Mouse (Mus musculus) retina, adult 2 months (tissue): Measurements from ENCODE around the gene Fem1a.

Source experiments
- DNase-seq: peaks from one replicate; pipeline ENCODE4 v3.0.0-alpha.2; 2012; ENCODE audit warnings: low read depth, low spot score

Gene Fem1a

GRCm38 (mm10) chr17:56256239-56256881 is at the start of gene Fem1a:
Gene Fem1a, plus strand, starts transcription at chr17:56256810.
- DNase-seq, result peak; percentile 98

DNA sequence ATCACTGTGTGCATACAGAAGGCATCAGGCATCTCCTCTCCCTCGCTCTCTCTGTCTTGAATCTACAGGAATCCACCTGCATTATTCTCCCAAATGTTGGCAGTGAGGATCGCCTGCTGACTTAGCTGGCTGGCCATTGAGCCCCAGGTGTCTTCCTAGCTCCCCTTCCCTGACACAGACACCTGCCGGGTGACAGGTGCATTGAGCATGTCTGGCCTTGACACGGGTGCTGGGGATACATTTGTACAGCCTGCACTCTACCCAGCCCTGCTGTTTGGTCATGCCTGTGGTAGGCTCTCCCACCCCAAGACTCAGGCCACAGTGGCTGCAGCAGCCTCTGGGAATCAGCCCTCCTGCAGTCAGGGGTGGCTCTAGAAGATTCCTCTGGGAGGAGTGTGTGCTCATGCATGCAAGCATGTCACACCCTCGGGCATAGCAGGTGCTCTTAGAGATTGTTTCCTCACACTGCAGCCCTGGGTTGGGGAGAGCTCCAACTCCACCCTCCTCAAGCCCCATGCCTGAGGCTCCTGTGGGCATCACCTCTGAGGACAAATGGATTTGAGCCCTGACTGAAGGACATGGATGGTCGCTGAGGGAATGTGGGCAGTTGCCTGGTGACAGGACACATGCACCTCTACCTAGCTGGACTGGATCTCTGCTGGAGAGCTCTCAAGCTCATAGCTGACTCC is 49.5 kb upstream of the Fem1a start:
- no peak for DNase-seq

DNA sequence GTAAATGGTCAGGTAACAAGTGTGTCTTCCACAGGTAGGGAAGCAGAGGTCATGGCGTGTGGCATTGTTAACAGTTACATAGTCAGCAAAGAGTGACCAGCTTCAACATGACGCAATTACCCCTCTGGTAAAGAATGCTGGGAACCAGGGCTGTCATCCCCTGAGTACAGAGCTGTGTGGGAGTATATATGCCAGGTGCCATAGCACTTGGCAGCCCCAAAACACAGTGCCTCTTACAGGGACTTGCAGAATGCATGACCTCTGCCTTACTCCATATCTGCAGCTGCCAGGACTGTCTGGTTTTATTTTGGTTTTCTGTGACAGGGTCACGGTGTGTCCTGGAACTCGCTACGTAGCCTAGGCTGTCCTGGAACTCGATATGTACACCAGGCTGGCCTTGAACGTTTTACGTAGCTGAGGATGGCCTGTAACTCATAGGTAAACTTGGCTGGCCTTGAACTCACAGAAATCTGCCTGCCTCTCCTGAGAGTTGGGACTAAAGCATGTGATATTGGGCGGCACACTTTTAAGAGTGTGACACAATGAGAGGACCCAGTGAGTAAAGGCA is 48.6 kb upstream of the Fem1a start:
- no peak for DNase-seq

GRCm38 (mm10) chr17:56208821-56209220 is 47.8 kb upstream of the Fem1a start:
- DNase-seq, result no peak

DNA sequence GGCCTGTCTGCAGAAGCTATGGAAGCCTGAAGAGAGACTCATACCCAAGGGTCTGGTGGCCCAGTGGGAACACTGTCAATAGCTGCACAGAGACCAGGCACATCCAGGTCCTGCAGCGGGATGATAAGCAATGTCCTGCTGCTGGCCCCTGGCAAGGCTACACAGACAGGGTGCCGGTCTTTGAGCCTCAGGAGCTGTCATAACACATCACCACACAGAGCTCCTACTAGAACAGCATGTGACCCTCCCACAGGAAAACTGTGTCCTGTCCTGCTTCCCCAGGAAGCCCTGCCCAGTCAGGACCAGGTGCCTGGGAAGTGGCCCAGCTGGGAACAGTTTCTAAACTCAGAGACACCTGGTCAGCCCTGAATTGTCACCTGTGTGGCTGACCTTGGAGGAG is 45.5 kb upstream of the Fem1a start:
- no peak for DNase-seq

GRCm38 (mm10) chr17:56212676-56213075 is 43.9 kb upstream of the Fem1a start:
- DNase-seq, result no peak

DNA sequence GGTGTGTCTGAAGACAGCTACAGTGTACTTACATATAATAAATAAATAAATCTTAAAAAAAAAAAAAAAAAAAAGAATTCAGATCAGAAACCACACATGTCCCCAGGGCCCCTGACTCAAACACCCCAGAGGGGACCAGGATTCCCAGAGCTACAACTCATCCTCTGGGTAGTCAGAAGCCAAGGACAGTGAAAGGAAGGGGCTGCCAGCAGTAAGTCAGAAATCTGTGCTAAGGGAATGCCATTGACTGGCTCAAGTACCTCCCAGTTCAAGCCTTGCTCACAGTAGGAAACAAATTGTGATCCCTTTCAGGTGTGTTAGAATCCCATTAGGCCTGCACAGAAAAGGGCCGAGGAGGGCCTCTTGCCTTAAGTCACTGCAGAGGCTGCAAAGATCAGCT is 42.4 kb upstream of the Fem1a start:
- no peak for DNase-seq

DNA sequence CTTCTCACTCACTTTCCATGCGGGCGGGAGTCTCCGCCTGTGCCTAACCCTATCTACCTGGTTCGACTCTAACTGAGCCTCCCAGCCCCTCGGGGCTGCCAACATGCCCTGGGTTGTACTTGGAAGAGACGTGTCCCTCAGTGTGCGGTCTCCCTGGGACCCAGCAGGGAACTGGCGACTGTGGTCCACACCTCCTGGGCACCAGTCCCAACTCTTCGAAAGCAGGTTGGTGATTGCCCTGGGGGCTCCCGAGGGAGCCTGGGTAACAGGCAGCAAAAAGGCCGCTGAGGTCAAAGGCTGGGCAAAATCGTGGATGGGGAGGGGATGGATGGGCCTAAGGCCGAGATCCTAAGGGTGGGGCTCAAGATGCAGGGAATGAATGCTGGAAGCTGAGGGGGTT is 38.9 kb upstream of the Fem1a start:
- DNase-seq, result no peak

DNA sequence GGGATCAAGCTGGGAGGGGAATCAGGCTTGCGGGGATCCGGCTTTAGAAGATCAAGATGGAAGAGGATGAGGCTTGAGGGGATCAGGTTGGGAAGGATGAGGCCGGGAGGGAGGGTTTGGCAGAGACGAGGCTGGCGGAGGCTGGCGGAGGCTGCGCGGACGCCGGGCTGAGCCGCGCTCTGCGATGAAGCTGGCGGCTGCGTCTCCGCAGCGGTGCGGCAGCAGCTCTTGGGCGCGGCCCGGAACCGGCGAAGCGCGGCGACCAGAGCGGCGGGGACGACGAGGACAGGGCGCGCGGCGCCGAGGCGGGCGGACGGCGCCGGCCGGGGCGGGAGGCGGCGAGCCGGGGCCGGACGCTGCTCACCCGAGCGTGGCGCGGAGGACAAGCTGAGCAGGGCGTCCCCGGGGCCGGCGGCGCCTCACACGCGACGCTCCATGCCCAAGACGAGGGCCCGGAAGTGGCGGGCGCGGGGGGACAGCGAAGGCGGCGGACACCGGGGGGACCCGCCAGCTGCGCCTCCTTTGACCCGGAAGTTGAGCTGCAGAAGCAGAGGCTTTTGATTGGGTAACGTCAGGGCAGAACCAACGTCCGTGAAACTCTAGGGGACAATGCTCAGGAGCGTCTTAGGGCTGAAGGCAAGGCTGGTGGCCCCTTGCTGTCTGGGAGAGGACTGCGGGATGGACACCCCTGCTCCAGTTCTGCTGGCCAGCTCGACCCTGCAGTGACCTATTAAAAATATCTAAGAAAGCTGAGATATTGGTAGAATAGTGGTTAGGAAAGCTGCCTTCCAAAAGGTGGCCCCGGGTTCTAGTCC is 38.0 kb upstream of the Fem1a start, which contains the start of gene Dpp9:
Gene Dpp9, minus strand, starts transcription at position 529 of the 815 bp plus-strand sequence.
- peak; percentile 91 for DNase-seq

- no peak for DNase-seq
Measured at GRCm38 (mm10) chr17:56219251-56219650, 37.4 kb upstream of the Fem1a start.

DNA sequence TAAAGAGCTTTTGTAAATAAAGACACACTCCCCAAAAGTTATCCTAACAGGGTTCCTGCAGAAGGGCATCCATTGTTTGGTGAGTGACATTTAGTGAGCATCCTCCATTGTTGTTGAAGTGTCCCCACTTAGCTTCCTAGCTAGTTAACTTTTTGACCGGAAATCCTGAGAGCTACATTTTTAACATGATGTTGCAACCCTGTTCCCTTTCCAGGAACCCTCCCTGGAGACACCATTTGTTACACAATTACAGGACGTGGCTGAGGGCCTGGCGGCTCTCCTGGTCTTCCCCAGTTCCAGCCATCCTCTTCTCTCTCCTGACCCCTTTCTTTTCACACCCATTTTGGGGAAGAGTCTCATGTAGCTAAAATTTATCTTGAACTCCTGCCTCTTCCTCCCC is 36.8 kb upstream of the Fem1a start:
- DNase-seq, result no peak

GRCm38 (mm10) chr17:56224916-56225315 is 31.7 kb upstream of the Fem1a start:
- no peak for DNase-seq

- no peak for DNase-seq
Measured at GRCm38 (mm10) chr17:56226566-56226965, 30.0 kb upstream of the Fem1a start.

DNA sequence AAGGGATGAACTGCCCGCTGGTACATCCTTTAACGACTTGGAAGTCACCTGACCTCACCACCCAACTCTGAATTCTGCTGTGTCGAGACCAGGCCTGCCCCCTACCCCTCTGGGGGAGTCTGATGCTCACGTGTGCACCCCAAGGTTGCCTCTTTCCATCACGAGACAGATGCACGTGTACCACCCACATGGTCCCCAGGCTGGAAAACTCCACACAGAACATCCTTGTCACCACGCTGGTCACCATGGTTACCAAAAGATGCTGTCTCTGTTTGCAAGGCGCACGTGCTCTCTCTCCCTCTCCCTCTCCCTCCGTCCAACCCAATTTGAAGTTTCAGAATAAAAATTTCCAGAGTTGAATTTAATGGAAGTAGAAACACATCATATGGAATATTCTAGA is 26.7 kb upstream of the Fem1a start:
- no peak for DNase-seq

- DNase-seq, result no peak
Measured at GRCm38 (mm10) chr17:56233389-56233788, 23.2 kb upstream of the Fem1a start.

DNA sequence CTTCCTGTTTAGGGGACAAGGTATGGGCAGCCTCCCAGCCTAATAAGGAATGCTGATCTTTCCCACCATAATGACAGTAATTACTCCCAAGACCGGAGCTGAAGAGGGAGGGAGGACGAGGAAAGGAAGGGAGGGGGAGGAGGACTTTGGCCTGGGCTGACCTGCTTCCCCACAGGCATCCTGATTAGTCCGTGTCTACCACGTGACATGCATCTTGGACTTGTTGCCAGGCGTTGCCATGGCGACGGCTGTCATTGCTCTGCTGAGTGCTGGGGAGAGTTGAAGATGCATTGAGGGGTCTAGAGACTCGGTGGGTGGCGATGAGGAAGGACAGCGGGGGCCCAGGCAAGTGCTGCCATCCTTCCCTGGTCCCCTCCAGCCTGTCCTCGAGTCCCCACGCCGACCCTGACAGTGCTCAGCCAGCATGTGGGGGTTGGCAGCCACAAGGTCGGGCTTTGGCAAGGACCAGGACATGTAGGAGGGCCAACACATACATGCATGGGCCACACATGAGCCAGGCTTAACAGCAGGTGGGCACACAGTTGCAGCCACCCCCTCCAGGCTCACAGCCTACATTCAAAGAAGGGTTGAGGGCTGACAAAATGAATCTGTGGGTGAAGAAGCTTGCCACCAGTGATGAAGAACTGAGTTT is 22.7 kb upstream of the Fem1a start:
- peak; percentile 57 for DNase-seq

DNA sequence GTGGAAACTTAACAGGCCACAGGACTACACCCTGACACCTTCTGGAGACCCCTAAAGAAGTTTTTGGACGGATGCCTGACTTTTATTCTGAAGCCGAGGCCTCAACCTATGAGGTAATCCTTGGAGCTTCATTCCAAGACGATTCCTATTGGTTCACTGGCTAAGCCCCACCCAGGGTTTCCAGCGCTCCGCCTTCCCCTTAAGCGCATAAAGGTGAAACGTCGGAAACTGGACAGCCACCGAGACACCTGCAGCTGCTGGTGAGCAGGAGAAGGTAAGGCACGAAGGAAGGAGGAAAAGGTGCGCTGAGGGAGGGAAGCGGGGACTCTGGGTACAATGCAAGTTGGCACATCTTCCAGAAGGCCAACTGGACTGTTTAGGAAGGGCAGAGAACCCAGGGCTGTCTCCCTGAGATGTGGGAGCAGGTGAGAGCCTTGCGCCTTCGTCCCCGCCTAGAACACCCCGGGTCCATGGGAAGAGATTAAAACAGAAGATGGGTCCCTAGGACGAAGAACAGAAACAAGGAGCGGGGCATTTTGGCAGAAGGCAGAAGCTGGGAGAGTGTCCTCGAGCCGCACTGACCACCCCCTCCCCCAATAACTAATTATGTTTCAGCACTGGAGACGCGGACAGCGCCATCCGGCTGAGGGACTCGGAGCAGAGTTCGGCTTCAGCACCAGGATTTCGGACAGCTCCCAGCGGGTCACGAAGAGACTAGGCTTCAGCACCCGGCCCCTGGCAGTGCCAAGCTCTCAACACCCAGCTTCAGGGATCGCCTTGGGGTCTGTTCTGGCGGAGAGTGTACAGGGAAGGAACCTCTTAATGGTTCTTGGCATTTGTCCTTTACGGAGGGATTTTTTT is 14.8 kb upstream of the Fem1a start:
- peak; percentile 75 for DNase-seq

DNA sequence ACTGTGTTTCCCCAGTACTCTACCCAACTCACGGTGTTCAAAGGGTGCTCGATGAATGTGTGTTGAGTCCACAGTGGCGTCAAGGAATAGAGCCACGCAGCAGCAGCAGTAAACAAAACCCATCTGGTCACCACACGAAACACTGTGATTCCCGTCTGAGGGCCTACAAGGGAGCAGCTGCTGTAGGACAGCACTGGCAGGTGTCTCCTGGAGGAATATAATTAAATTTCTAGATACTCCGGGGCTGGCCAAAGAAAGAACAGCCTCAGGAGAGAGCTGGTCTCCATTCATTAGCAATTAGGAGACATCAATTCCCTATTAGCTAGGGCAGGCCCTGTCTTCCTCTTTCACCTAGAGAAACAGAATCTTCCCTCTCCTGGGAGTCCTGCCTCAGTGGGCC is 11.0 kb upstream of the Fem1a start:
- DNase-seq, result no peak

GRCm38 (mm10) chr17:56251136-56251829 is 5.3 kb upstream of the Fem1a start:
- no peak for DNase-seq

DNA sequence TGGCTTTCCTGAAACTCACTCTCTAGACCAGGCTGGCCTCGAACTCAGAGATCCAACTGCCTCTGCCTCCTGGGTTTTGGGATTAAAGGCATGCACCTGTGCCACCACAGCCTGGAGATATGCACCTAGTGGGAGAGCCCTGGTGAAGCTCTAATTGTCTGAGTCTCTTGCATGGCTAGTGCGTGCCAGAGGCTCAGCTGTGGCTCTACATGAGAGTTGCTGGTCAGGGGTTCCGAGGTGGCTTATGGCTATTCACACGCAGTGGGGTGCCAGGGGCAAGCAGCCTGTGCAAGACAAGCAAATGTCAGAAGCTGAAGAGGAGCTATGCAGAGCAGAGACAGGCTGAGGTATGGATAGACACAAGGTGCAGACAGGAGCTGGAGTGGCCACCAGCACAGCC is 1.9 kb upstream of the Fem1a start:
- DNase-seq, result no peak
